Mouse (Mus musculus): Measurements from ENCODE around the gene Optc. TPM values are rescaled to one million over a fixed set of nuclear protein-coding genes. Genes with fewer than 3 reads are reported as not detected.

Gene Optc
- 8.4 and 11.7 TPM in 2 replicates for polyA plus RNA-seq (2012; rRNA removed; ENCODE audit: low replicate concordance)

GRCm38 (mm10) chr1:133907949-133908658 is at the start of gene Optc:
TSS of gene Optc (minus strand) at chr1:133907999.

GRCm38 (mm10) chr1:133921304-133921751 is 13.5 kb upstream of the Optc start, which contains the start of gene Prelp:
TSS of gene Prelp (minus strand) at chr1:133921414.

Other genes starting within 250 kb of the Optc start
- 0.02 TPM in 1 of 2 replicates, not detected in the other for gene Zbed6, start 247.1 kb downstream of the Optc start, polyA plus RNA-seq (2012; rRNA removed; ENCODE audit: low replicate concordance)
- 0.50 and 1.1 TPM in 2 replicates for gene Gm38394, start 246.7 kb downstream of the Optc start, polyA plus RNA-seq (2012; rRNA removed; ENCODE audit: low replicate concordance)
- 4.0 and 4.1 TPM in 2 replicates for gene Lax1, start 217.9 kb downstream of the Optc start, polyA plus RNA-seq (2012; rRNA removed; ENCODE audit: low replicate concordance)
- 2.1 and 7.6 TPM in 2 replicates for gene Atp2b4, start 107.0 kb downstream of the Optc start, polyA plus RNA-seq (2012; rRNA removed; ENCODE audit: low replicate concordance)
- 13.4 and 18.8 TPM in 2 replicates for gene Prelp, start 13.4 kb upstream of the Optc start, polyA plus RNA-seq (2012; rRNA removed; ENCODE audit: low replicate concordance)
- 0.65 and 1.0 TPM in 2 replicates for gene Fmod, start 129.3 kb upstream of the Optc start, polyA plus RNA-seq (2012; rRNA removed; ENCODE audit: low replicate concordance)
- 44.9 and 70.6 TPM in 2 replicates for gene Btg2, start 171.1 kb upstream of the Optc start, polyA plus RNA-seq (2012; rRNA removed; ENCODE audit: low replicate concordance)
- gene Chit1, start 203.2 kb upstream of the Optc start, polyA plus RNA-seq (2012; rRNA removed; ENCODE audit: low replicate concordance): 1.0 TPM in 1 of 2 replicates, not detected in the other

Measured in duodenum, adult 2 months (tissue).